8 mouse cellular contexts compared by ENCODE assay signal in the genomic region with DNA sequence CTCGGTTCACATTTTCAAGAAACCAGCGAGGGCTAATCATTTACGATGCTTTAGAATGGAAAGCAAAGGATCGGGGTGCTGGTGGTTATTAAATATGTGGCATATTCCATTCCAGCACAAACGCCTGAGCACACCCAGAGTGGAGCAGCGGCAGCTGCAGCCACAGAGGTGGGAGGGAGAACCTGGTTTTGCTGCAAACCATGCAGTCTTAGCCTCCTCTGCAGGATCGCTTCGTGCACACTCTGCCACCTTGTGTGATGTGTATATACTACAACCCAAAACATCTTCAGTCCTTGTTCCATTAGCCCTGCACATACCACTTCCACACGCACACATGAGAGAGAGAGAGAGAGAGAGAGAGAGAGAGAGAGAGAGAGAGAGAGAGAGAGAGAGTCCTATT.
DNase-seq lines count a peak whose midpoint lies in the region; ATAC-seq and TF ChIP-seq lines count a peak whose summit lies in the region.

No protein-coding gene starts in this region.

- intact Hi-C loops in gastrocnemius, postnatal 14 days (cut with DNase I; ENCODE audit: low total_unique reads), result no loop called here

- peak; percentile 3 for DNase-seq in thymus, adult 2 months
- DNase-seq in thymus, postnatal 0 days (ENCODE audit: low spot score), result no peak
- peak; percentile 33 for DNase-seq in gastrocnemius, postnatal 14 days
- DNase-seq in kidney, postnatal 4 days, result peak; percentile 59 to 69
- DNase-seq in lung, postnatal 4 days, result peak; percentile 10 to 31

- H3K4me3 ChIP-seq in thymus, adult 2 months (ENCODE audit: control insufficient read depth, insufficient read depth, low read length), result no peak overlapping the region
- no peak overlapping the region for H3K4me3 ChIP-seq in stomach, embryonic 15.5 days (replicated peaks)

- no peaks in the 10 kb centered on the region for H3K4me1 ChIP-seq in thymus, adult 2 months (replicated peaks; ENCODE audit: control insufficient read depth, insufficient read depth, low read length)
- H3K4me1 ChIP-seq in stomach, embryonic 15.5 days, result 0 out of 2 replicates have a peak, but pooled peaks cover 2% of the 10 kb centered on the region

- no peak for TF ChIP-seq POLR2A in thymus, adult 2 months (IDR thresholded peaks at IDR 0.05; ENCODE audit: control insufficient read depth, extremely low read depth, insufficient read depth, low read length, poor library complexity)

- H3K4me2 ChIP-seq in stomach, embryonic 15.5 days, result 0 out of 2 replicates have a peak overlapping the region, but pooled peaks have one; percentile 28

- H3K27ac ChIP-seq in thymus, adult 2 months (ENCODE audit: control insufficient read depth, insufficient read depth, low read length), result no peak overlapping the region
- H3K27ac ChIP-seq in stomach, embryonic 15.5 days, result no peak overlapping the region

- no peaks in the 10 kb centered on the region for H3K36me3 ChIP-seq in thymus, adult 2 months (ENCODE audit: control insufficient read depth, insufficient read depth, low read length)
- no peaks in the 10 kb centered on the region for H3K36me3 ChIP-seq in stomach, embryonic 15.5 days

- no peak for TF ChIP-seq CTCF in thymus, adult 2 months (IDR thresholded peaks at IDR 0.05; ENCODE audit: borderline replicate concordance, control insufficient read depth, extremely low read depth, insufficient read depth, low read length, poor library complexity)

- ATAC-seq in common myeloid progenitor, adult 5-6 weeks (replicated peaks; ENCODE audit: low read depth, poor library complexity, severe bottlenecking), result peak; percentile 92
- ATAC-seq in stomach, embryonic 15.5 days (ENCODE audit: insufficient read depth, low FRiP score, low read depth), result peak; percentile 84
- no peak for ATAC-seq in CD4-positive, CD25-positive, alpha-beta regulatory T cell, adult 4 months

- no peaks in the 10 kb centered on the region for H3K9me3 ChIP-seq in stomach, embryonic 15.5 days

- H3K27me3 ChIP-seq in thymus, adult 2 months (ENCODE audit: control insufficient read depth, insufficient read depth, low read length), result no peaks in the 10 kb centered on the region
- no peaks in the 10 kb centered on the region for H3K27me3 ChIP-seq in stomach, embryonic 15.5 days (replicated peaks)

- H3K9ac ChIP-seq in stomach, embryonic 15.5 days, result no peak overlapping the region

- WGBS in thymus, adult 2 months, result 30% methylated on average over 9 of the region's 9 CpGs
- WGBS in stomach, embryonic 15.5 days, result 26% methylated on average over 9 of the region's 9 CpGs
